Mouse (Mus musculus) erythroblast, embryonic 14.5 days (primary cell): ENCODE data around the gene Zic5. TPM values are rescaled to one million over a fixed set of nuclear protein-coding genes. Genes with fewer than 3 reads are reported as not detected.

Experiments
- H3K27me3 ChIP-seq: 2 replicates; pipeline ENCODE4 v1.6.1; 2012; ENCODE audit warnings: inconsistent platforms; ENCODE audit not compliant: control insufficient read depth
- H3K36me3 ChIP-seq: 2 replicates; pipeline ENCODE4 v1.6.1; 2012; ENCODE audit warnings: mild to moderate bottlenecking, inconsistent platforms; ENCODE audit not compliant: control insufficient read depth
- H3K4me1 ChIP-seq: 2 replicates; pipeline ENCODE4 v1.6.1; 2012; ENCODE audit warnings: inconsistent platforms; ENCODE audit not compliant: control insufficient read depth
- H3K4me3 ChIP-seq: replicated peaks from 2 replicates; pipeline ENCODE3; 2012; ENCODE audit warnings: moderate library complexity, mild to moderate bottlenecking, inconsistent platforms
- H3K9me3 ChIP-seq: 2 replicates; pipeline ENCODE4 v1.6.1; 2012; ENCODE audit warnings: low read length, inconsistent platforms, mixed read lengths; ENCODE audit not compliant: control insufficient read depth
- GATA1 ChIP-seq: IDR thresholded peaks from 2 replicates; pipeline ENCODE4 v1.6.1; 2012; ENCODE audit warnings: low read length, inconsistent platforms, mixed read lengths
- TAL1 ChIP-seq: IDR thresholded peaks from 3 replicates; pipeline ENCODE4 v1.6.1; 2012; ENCODE audit warnings: low read length, inconsistent platforms, mixed read lengths
- polyA plus RNA-seq: library from polyadenylated mRNA; stranded (reverse); fragments of >175 nt; gene quantifications from 2 replicates; pipeline ENCODE4 v1.2.3, GENCODE M21; 2012

The Zic5 gene
- polyA plus RNA-seq, 1 experiment = 0.02 TPM

DNA sequence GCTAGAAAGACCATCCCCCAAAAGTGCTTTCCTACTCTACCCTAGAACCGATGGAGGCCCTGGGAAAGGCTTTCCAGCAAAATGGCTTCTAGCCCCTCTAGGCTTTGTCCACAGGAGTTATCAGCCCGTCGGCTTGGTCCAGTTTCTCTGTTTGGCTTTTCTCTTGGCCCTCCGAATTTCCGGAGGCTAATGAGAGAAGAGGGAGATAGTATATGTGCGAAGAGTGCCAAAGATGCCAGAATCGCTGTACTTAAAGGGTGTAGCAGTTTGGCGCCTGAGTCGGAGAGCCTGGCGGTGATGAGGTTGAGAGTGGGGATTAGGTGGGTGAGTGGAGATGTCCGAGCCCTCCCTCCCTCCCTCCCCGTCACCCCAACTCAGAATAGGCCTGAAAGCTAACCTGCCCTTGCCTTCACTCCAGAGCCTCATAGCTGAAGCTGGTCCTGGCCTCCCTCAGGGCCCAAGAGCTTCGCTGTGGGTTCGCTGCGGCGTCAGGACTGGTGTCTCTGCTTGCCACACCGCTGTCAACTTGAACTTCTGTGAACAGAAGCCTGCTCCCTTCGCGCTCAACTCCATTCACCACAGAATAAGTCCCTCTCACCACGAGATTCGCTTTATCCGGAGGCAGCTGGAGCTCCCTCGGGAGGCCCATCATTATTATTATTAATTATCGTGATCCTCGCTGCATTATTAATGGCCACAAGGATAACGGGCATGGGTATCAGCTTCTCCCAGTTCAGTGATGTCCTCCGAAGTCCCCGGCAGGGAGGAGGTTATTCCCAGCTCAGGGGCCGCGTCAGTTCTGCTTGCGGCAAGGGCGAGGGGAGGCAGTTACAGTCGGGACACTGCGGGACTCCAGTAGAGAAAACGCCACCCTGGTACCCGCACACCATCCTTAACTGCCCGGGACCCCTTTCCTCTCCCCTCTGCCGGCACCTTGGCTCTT lies 16.9 kb upstream of the Zic5 start:
- TF ChIP-seq GATA1 (no peak), TAL1 (no peak)
- peaks cover 100% of the 10 kb centered on the region for H3K27me3 ChIP-seq
- H3K4me1 ChIP-seq = no peaks in the 10 kb centered on the region
- H3K9me3 ChIP-seq = peaks cover 2% of the 10 kb centered on the region; the same call in 1 of the 2 replicates
- no peaks in the 10 kb centered on the region for H3K36me3 ChIP-seq
- H3K4me3 ChIP-seq = no peak overlapping the region

DNA sequence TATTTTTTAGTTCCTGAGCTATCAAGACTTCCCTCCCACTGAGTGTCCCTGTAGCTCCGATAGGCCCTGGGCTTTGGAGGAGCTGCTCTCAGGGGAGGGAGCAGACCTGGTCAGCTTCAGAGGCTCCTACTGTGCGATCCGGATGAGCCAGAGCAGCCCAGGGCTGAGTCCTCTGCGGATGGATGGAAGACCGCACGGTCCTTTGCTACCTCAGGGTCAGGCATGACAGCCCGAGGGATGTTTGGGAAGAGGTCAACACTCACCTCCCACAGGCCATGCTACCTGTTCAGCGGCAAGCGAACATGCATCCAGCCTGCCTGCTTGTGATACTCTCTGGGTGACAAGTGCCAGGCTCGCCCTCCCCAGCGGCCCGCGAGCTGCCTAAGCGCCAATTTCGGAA lies 15.7 kb upstream of the Zic5 start:
- Histone ChIP-seq H3K4me3 (no peak overlapping the region), H3K4me1 (no peaks in the 10 kb centered on the region), H3K9me3 (peaks cover 4% of the 10 kb centered on the region; the same call in 1 of the 2 replicates), H3K36me3 (no peaks in the 10 kb centered on the region), H3K27me3 (peaks cover 100% of the 10 kb centered on the region)
- TF ChIP-seq TAL1 (no peak), GATA1 (no peak)

- peaks cover 100% of the 10 kb centered on the region for H3K27me3 ChIP-seq
- TF ChIP-seq TAL1 (no peak), GATA1 (no peak)
Measured at GRCm38 (mm10) chr14:122480355-122480754, 14.9 kb upstream of the Zic5 start.

GRCm38 (mm10) chr14:122479461-122480109 lies 14.1 kb upstream of the Zic5 start:
- H3K36me3 ChIP-seq = no peaks in the 10 kb centered on the region
- no peak overlapping the region for H3K4me3 ChIP-seq
- no peak for TF ChIP-seq TAL1
- no peaks in the 10 kb centered on the region for H3K4me1 ChIP-seq
- H3K27me3 ChIP-seq = peaks cover 100% of the 10 kb centered on the region
- peaks cover 7% of the 10 kb centered on the region; the same call in 1 of the 2 replicates for H3K9me3 ChIP-seq

More at GRCm38 (mm10) chr14:122480355-122480754, 14.9 kb upstream of the Zic5 start:
- Histone ChIP-seq H3K36me3 (no peaks in the 10 kb centered on the region), H3K4me1 (no peaks in the 10 kb centered on the region), H3K9me3 (peaks cover 4% of the 10 kb centered on the region; the same call in 1 of the 2 replicates), H3K4me3 (no peak overlapping the region)

DNA sequence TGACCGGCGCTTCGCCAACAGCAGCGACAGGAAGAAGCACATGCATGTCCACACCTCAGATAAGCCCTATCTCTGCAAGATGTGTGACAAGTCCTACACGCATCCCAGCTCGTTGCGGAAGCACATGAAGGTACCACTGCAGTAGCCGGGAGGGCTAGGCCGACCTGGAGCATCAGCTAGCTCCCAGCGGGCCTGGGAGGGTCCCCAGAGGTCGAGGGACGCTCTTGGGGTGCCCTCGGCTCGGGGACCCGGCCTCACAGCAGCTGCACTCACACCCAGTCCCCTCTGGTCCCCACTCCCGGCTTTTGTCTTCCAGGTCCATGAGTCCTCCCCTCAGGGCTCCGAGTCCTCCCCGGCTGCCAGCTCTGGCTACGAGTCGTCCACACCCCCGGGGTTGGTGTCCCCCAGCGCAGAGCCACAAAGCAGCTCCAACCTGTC lies 13.1 kb upstream of the Zic5 start:
- Histone ChIP-seq H3K4me1 (no peaks in the 10 kb centered on the region), H3K36me3 (no peaks in the 10 kb centered on the region), H3K4me3 (no peak overlapping the region), H3K27me3 (peaks cover 100% of the 10 kb centered on the region), H3K9me3 (peaks cover 7% of the 10 kb centered on the region; the same call in 1 of the 2 replicates)
- TF ChIP-seq TAL1 (no peak), GATA1 (no peak)

- no peak overlapping the region for H3K4me3 ChIP-seq
- TF ChIP-seq GATA1 = no peak
- TF ChIP-seq TAL1 = no peak
- H3K27me3 ChIP-seq = peaks cover 100% of the 10 kb centered on the region
- H3K9me3 ChIP-seq = peaks cover 7% of the 10 kb centered on the region; the same call in 1 of the 2 replicates
- H3K36me3 ChIP-seq = no peaks in the 10 kb centered on the region
- H3K4me1 ChIP-seq = no peaks in the 10 kb centered on the region
Measured at GRCm38 (mm10) chr14:122477971-122478573, 12.6 kb upstream of the Zic5 start.

- Histone ChIP-seq H3K4me3 (no peak overlapping the region), H3K36me3 (no peaks in the 10 kb centered on the region), H3K9me3 (peaks cover 7% of the 10 kb centered on the region; the same call in 1 of the 2 replicates), H3K4me1 (no peaks in the 10 kb centered on the region), H3K27me3 (peaks cover 100% of the 10 kb centered on the region)
- no peak for TF ChIP-seq TAL1
Measured at GRCm38 (mm10) chr14:122477261-122477671, 11.8 kb upstream of the Zic5 start.

DNA sequence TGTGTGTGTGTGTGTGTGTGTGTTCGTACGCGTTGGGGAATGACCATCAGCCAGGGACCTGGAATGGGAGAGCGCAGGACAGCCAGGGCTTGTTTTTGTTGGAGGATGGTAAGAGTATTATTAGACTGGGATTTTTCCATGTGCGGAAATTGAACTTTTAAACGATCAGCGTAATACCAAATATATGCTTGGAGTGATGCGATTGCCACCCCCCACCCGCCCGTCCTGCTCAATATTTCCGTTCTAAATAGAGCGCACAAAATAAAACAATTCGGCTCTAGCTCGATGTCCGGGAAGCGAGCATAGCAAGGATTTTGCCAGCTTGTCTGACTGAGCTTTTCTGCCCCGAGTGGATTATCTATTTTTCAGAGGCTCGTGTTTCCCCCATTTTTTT lies 11.3 kb upstream of the Zic5 start:
- TF ChIP-seq GATA1 = no peak
- TF ChIP-seq TAL1 = no peak
- H3K27me3 ChIP-seq = peaks cover 100% of the 10 kb centered on the region
- no peaks in the 10 kb centered on the region for H3K4me1 ChIP-seq
- peaks cover 7% of the 10 kb centered on the region; the same call in 1 of the 2 replicates for H3K9me3 ChIP-seq
- no peak overlapping the region for H3K4me3 ChIP-seq
- no peaks in the 10 kb centered on the region for H3K36me3 ChIP-seq
